Mouse (Mus musculus) embryo, embryonic 11 days (tissue): ENCODE measurements around the gene Prrc2a.

ENCODE experiments used
- DNase-seq: peaks from one replicate; pipeline ENCODE4 v3.0.0-alpha.2; 2015

Gene Prrc2a

DNA sequence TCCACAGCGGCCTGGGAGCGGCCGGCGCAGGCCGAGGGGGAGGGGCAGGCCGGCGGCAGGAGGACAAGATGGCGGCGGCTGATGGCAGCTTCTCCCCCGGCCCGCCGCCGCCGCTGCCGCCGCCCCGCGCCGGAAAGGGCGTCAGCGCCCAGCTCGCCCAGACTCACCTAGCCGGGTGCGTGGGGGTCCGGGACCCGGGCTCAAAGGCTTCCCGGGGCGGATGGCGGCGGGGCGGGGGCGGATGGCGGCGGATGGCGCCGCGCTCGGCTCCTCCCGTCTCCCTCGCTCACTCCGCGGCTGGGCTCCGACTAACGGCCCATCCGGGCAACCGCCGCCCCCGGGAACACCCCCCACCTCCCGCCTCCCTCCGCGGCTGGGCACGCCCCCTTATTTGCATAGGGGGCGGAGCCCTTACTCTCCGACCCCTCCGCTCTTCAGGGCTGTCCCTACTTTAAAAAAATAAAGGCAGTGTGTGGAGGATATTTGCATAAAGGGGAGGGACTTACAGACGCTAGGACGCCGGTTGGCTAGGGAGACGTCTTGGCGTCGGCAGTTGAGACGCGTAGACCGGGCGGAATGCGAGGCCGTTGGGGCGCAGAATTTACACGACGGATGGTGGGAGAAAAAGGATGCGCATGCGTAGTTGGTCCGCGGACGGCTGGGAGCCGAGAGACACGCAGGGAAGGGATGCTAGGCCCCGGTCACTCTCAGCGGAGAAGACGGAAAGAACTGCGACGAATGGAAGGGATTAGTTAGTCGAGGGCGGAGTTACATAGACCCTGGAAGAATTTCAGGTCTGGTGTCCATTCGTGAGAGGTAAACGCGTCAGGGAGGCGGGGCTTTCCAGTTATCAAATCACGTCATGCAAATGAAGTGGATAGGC lies at the start of gene Prrc2a:
Gene Prrc2a (minus strand): TSS at position 330 of the 883 bp plus-strand sequence.
- peak; percentile 99 for DNase-seq

DNA sequence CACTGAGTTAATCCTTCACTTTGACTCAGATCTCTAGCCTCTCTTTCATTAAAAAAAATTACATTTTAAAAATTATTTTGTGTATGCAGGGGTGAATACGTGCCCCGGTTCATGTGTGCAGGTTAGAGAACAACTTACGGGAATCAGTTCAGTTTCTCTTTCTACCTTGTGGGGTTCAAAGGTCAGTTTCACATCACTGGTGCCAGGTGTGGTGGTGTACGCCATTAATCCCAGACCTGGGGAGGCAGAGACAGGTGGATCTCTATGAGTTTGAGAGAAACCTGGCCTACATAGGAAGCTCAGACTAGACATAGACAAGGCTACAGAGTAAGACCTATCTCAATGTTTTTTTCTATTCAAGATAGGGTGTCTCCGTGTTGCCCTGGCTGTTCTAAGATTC lies 48.4 kb upstream of the Prrc2a start:
- no peak for DNase-seq

DNA sequence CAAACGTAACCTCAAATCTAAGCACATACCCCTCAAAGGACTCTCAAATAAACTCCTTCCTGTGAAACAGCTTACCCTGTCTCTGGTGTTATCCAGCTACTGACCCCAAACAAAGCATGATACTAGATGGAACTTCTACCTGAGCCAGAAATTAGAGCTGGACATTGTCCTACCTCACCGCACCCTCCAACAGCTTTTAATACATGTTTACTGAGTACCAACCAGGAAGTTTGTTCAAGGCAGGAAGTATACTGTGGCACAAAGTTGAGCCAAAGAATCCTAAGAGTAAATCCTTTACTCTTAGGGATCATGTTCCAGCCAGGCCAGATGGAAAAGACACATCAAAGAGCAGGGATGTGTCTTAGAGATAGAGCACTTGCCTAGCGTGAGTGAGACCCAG lies 45.9 kb upstream of the Prrc2a start:
- DNase-seq: no peak

DNA sequence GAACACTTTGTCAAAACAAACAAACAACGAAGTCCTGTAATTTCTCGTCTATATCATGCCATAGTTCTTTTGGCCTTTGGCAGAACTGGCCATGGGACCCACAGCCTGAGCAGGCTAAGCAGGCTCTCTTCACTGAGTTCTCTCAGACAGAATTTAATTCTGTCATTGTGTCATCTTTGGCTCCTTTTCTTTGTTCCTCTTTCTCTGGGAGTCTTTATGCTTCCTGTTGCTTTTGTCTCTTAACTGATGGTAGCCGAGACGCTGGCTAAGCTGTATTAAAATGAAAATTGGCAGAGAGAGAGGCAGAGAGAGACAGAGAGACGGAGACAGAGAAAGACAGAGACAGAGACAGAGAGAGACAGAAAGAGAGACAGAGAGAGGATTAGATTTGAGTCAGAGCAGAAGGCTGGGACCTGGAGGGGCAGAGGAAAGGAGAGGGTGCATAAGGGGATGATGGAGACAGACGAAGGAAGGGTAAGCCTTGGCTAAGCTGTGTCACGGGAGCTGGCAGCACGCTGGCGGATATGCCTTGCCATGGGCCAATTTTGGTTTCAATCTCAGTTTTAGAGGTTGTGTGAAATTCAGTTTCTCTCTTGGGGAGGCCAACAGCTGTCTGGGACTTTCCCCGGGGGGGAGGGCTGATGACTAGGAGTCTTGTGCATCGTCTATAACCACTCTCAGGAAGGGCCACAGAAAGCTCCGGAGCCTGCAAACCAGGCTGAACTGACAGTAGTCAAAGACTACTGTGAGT lies 45.3 kb upstream of the Prrc2a start:
- no peak for DNase-seq

DNA sequence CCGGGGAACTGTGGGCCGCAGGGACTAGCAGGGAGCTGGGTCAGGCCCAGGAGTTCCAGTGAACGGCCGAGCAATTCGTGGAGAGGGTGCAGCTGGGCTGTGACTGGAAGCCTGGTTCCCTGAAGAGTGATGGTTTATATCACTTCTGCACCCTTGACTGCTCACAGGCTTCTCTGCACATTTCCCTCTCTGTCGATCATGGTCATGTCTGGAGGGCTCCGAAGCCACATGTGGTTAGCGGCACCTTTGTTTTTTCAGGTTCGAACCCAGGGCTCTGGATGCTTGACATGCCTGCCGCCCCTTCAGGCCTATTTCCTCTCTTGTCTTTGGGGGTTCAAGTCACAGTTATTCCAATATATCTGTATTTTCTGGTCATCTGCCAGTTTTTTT lies 40.7 kb upstream of the Prrc2a start:
- DNase-seq: no peak

DNA sequence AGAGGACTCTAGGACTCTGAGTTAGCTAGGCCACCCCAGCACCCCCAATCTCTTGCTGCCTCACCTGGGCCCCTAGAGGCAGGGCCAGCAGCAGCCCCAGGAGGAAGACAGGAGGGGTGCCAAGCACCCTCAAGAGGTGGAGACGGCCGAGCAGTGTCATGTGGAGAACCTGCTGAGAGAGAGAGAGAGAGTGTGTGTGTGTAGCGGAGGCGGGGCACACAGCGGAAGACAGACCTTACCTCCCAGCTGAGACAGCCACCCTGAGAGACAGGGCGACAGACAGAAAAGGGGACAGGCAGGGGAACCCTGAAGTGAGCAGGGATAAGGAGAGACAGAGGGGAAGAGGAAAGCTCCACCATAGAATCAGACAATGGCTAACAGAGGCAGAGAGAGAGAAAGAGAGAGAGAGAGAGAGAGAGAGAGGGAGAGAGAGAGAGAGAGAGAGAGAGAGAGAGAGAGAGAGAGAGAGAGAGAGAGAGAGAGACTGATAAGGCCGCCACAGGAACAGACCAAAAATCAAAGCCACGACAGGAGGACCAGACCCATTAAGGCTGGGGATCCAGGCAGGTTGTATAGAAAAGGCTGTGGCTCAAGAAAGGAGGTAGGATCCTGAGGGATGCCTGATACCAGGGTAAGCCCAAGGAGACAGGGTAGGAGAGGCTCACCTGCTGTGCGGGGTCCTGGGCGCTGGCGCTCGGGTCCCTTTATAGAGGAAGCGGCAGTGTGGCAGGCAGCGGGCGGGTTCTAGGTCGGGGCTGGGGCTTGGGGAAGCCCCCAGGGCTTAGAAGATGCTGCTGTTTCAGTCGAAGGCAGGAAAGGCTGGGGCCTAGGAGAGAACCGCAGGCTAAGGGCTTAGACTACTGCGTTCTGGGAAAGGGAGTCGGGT lies 40.0 kb upstream of the Prrc2a start, which contains the start of gene Lta:
Gene Lta (minus strand): TSS at position 858 of the 886 bp plus-strand sequence.
- DNase-seq: no peak

DNA sequence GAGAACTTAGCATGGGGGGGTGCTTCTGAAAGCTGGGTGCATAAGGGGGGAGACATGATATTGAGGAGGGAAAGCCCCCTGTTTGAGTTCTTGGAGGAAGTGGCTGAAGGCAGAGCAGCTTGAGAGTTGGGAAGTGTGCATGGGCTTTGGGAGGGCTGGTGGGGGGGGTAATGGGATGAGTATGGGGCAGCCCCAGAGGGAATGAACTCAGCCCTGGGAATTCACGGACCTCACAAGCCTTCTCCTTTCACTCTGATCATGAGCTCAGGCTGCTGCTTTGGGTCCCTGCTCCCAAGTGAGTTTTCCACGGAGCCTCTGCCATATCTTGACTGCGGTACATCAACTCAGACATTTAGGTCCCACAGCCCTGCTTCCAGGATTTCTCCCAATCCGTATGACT lies 37.7 kb upstream of the Prrc2a start:
- no peak for DNase-seq

DNA sequence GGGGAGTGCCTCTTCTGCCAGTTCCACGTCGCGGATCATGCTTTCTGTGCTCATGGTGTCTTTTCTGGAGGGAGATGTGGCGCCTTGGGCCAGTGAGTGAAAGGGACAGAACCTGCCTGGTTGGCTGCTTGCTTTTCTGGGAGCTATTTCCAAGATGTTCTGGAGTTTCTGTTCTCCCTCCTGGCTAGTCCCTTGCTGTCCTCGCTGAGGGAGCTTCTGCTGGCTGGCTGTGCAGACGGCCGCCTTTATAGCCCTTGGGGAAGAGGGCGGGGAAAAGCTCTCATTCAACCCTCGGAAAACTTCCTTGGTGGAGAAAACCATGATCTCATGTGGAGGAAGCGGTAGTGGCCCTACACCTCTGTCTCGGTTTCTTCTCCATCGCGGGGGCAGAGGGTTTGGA lies 37.1 kb upstream of the Prrc2a start, which contains the start of gene Tnf:
Gene Tnf (minus strand): TSS at position 221 of the 400 bp plus-strand sequence.
- DNase-seq: no peak

DNA sequence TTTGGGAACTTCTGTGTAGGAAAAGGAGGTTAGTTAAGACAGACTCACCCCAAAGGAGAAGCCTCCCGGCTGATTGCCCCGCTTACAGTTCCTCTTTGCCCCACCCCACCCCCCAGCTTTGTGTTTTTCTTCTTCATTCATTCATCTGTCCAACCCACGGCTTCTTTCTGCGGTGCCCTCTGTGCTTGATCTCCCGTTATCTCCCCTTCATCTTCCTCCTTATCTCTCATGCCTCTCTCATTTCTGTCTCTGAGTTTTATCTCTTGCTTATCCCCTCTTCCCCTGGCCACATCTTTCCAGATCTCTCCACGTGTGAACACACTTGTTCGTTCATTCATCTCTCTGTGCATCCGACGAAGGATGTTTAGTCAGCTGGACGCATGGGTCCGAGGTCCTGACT lies 36.4 kb upstream of the Prrc2a start:
- no peak for DNase-seq

DNA sequence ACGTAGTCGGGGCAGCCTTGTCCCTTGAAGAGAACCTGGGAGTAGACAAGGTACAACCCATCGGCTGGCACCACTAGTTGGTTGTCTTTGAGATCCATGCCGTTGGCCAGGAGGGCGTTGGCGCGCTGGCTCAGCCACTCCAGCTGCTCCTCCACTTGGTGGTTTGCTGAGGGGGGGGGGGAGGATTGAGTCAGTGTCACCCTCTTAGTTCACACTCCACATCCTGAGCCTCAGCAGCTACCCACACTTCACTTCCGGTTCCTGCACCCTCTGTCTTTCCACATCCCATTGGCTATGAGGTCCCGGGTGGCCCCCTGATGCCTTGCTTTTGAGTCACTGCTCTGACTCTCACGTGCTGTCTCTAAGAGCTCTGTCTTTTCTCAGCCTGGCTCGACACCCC lies 35.7 kb upstream of the Prrc2a start:
- DNase-seq: no peak

DNA sequence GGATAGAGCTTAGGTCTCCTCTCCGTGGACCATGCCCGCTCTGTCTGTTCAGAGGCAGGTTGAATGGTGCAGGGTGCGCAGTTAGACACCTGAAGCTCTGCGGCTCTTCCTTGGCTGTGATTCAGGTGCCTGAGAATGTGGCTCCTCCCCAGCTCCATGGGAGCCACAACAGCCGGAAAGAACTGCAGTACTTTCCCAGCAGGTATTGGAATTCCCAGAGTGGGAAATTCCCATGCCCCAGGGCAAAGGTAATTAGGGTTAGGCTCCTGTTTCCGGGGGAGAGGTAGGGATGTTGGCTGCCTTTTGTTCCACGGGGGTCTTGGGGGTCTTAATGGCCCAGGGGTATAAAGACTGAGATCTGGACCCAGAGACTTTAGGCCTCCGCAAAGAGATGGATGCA lies 34.2 kb upstream of the Prrc2a start:
- no peak for DNase-seq

DNA sequence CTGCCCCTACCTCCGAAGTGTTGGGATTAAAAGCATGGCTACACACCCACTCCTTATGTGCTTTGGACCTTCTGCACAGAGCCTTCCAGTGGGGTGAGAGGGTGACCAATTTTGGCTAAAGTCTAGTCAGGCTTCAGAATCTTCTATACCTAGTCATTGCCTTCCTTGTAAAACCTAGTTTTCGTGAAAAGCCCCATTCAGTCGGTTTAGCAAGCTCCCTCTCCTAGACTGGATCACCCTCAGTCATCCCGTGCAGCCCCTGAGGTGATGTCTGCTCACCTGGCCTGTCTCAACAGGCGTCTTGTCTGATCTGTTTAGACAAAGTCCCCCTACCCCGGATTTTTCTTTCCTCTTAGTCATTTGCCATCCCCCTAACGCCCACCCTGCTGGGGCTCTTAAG lies 33.3 kb upstream of the Prrc2a start:
- no peak for DNase-seq

DNA sequence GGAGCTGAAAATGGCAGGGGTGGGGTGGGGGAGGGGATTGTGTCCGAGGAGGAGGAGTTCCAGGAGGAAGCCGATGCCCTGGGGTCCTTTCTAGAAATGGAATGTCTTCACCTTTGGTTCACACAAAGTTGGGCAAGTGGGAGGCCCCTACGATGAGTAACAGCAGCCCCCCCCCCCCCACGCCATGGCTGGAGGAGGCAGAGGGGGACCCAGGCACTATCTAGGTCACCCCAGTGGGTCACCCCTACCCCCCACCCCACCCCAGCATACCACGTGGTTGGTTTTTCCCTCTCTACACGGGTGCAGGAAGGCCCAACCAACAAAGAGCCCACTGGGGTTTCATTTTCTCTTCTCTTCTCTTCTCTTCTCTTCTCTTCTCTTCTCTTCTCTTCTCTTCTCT lies 32.4 kb upstream of the Prrc2a start:
- no peak for DNase-seq

DNA sequence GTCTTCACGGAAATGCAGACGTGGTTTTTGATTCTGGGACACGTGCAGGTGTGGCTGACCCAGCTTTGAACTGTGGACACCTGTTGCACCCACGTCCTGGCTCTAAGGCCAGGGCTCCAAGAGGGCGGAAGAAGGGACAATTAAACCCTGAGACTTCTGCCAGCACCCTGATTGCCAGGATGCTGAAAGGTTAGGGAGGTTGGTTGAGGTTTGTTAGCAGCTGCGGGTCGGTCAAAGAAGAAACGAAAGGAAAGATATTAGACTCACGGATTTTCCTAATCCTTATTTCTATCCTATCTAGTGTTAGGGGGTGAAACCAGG lies 31.6 kb upstream of the Prrc2a start:
- DNase-seq: no peak

DNA sequence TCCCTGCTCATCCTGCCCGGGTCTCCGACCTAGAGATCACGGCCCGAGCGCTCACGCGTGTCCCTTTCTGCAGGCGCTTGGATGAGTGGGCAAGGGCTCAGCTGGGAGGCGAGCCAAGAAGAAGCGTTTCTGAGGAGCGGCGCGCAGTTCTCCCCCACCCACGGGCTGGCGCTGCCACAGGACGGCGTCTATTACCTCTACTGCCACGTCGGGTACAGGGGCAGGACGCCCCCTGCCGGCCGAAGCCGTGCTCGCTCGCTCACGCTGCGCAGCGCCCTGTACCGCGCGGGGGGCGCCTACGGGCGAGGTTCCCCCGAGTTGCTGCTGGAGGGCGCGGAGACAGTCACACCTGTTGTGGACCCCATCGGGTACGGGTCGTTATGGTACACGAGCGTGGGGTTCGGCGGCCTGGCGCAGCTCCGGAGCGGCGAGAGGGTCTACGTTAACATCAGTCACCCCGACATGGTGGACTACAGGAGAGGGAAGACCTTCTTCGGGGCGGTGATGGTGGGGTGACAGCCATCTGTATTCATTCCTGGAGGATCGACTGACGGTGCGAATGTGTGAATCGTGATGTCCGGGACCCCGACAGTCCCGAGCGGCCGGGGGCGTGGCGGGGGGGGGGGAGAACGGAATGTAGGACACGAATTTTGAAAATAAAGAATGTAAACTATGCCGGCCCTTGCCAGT lies 31.1 kb upstream of the Prrc2a start:
- DNase-seq: peak; percentile 86

DNA sequence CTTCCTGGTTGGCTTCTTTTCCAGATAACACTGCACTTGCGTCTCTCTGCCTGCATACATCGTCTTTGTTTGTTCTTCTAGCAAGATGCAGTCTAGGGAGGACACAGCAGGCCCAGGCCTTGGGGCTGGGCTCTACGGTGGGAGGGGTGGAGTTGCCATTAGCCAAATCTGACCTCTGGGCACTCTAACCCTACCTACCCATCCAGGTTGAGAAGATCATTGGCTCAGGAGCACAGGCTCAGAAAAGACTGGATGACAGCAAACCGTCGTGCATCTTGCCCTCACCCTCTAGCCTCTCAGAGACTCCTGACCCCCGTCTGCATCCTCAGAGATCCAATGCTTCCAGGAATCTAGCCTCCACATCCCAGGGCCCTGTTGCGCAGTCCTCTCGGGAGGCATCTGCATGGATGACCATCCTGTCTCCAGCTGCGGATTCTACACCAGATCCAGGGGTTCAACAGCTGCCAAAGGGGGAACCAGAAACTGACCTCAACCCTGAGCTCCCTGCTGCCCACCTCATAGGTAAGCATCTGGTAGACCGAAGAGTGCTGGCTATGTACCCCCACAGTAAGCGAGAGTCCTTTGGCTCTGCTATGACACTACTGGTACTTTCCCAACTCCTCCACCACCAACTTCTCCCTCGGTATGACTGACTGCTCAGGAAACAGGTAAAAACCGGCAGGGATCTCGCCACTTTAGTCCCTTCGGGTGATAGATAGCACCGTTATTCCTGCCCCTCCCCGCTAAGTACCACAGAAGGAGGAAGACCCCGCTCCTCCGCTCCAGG lies 30.3 kb upstream of the Prrc2a start:
- DNase-seq: no peak

DNA sequence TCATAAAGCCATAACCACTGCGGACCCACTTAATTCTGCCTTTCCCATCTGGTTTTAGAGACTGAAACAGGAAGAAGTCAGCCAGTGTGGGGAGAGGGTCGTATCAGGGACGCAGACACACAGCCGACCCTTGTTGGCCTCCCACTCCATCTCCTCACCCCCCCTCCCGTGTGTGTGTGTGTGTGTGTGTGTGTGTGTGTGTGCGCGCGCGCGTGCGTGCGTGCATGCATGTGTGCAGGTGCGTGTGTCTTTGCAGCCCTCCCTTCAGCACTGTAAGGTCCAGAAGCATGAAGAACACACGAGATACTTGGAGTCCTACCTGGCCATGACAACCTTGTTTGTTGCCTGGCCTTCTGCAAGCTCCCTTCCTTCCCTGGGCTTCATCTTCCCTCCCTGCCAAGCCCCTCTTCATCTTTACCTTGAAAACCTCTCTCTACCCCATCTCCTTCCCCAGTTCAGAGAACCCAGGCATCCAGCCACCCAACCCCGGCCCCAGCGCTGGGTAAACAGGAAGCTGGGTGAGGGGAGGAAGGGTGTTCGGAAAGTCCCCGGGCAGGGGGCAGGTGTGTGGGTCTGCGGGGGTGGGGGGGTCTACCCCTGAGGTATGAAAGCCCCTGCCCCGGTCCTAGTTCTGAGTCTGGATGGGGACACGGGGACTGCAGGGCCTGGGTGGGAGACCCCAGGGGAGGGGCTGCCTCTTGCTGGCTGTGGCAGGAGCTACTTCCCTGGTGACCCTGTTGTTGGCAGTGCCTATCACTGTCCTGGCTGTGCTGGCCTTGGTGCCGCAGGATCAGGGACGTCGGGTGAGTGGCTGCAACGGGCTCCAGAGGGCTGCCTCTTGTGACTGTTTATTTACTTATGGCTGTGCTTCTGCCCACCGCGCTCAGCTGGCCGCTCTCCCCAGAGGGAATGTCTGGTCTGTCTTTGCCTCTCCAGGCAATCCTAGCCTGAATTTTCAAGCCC lies 29.5 kb upstream of the Prrc2a start, which contains the start of gene Ltb:
Gene Ltb (plus strand): TSS at position 559 of the 963 bp plus-strand sequence.
- DNase-seq: no peak

DNA sequence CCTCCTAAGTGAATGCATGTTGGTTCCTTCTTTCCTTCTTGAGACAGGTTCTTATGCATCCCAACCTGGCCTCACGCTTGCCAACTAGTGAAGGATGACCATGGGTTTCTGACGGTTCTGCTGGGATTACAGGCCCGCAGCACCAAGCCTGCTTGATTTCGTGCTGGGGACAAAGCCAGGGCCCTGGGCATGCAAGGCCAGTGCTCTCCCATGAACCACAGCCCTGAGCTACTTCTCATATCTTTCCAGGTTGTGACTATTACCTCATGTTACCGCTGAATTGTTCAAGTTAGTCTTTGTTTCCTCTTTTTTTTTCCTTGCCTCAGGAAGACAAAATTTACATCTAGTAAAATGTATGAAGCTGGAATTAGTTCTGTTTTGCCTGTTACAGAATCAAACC lies 28.2 kb upstream of the Prrc2a start:
- no peak for DNase-seq

DNA sequence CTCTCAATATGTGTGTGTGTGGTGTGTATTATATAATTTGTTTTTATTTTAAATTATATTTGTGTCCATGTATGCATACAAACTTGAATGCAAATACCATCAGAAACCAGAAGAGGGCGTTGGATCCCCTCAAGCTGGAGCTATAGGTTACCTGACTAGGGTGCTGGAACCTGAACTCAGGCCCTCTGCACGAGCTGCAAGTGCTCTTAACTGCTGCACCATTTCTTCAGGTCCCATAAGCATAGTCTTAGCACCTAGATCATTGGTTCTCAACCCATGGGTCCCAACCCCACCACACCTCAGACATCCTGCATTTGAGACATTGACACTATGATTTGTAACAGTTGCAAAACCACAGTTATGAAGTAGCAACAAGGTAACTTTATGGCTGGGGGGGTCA lies 27.0 kb upstream of the Prrc2a start:
- no peak for DNase-seq

DNA sequence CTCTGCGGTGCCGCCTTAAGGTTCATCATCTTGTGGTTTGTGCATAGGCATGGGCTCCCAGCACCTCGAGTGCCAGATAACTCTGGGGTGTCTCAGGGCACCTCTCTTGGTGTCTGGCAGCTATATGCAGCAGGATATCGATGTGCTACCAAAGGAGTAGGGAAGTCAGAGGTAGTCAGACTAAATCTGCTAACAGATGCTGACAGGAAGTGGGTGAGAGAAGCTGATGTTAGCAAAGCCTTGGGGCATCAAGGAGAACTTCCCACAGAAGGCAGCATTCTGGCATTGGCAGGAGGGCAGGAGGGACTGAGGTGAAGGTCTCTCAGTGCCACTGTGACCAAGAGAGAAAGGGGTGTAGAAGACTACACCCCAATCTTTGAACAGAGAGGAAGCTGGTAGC lies 25.4 kb upstream of the Prrc2a start:
- no peak for DNase-seq
